15 mouse cellular contexts compared by ENCODE assay signal in the genomic region with DNA sequence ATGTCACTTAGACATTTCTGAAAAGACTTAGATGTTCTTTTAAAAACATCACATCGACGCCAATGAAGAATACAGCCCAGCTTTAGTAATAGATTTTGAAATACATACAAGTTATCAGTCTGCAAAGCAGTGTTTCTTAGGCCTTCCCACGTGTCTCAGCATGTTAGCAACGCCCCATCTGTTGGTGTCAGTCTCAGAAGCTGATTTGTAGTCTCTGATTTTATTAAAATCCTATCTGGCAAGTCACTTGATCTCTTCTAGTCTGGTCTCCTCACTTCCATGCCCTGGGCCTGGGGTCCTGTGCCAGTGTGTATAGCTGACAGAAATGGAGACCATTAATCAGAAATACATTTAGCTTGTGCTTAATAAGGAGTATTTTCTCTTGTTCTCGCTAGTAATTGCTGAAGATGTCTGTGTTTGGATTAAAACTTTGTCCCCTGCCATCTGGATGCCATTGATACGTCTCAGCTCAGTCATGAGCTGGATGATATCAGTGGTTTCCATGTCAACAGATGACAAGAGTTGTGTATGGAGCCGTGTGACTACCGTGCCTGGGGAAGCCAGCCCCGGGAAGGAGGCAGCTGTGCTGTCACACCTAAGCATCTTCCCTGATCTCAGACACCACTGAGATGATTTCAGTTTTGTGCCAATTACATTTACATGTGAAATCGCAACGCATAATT. TPM values are rescaled to one million over a fixed set of nuclear protein-coding genes. Genes with fewer than 3 reads are reported as not detected.
DNase-seq lines count a peak whose midpoint lies in the region; ATAC-seq and TF ChIP-seq lines count a peak whose summit lies in the region.
"Had no signal": no experiment of that assay in that cellular context is flagged by ENCODE, and none has a peak within 500 bp of the region (broad histone marks: within the 10 kb centered on the region; RNA-seq: fewer than 3 reads in every experiment).

No protein-coding gene starts in this region.

- no peak overlapping the region for H3K9ac ChIP-seq in limb, embryonic 14.5 days (ENCODE audit: low read depth, low read length, severe bottlenecking)
- H3K9ac ChIP-seq in hindbrain, embryonic 16.5 days (ENCODE audit: low read depth, low read length) = no peak overlapping the region
- no peak overlapping the region for H3K9ac ChIP-seq in midbrain, embryonic 16.5 days (ENCODE audit: low read depth, low read length)
- H3K9ac ChIP-seq: lung, embryonic 15.5 days had no signal

- WGBS in limb, embryonic 14.5 days = 67% methylated on average over 11 of the region's 11 CpGs
- WGBS in limb, embryonic 10.5 days = 82% methylated on average over 11 of the region's 11 CpGs
- WGBS in hindbrain, embryonic 16.5 days = 42% methylated on average over 11 of the region's 11 CpGs
- 44% methylated on average over 11 of the region's 11 CpGs for WGBS in midbrain, embryonic 16.5 days

- no peak for ATAC-seq in limb, embryonic 14.5 days (ENCODE audit: low FRiP score, low read depth)
- ATAC-seq in hindbrain, embryonic 16.5 days = peak; percentile 65
- peak; percentile 71; the same call in 1 of the 2 replicates for ATAC-seq in midbrain, embryonic 16.5 days
- ATAC-seq: CD4-positive, CD25-positive, alpha-beta regulatory T cell, adult 4 months had no signal

- no peak overlapping the region for H3K4me2 ChIP-seq in limb, embryonic 14.5 days (replicated peaks; ENCODE audit: low read depth, low read length, severe bottlenecking)
- H3K4me2 ChIP-seq in hindbrain, embryonic 16.5 days (ENCODE audit: low read length) = no peak overlapping the region
- no peak overlapping the region for H3K4me2 ChIP-seq in midbrain, embryonic 16.5 days (ENCODE audit: low read length)
- H3K4me2 ChIP-seq: liver, embryonic 11.5 days; lung, embryonic 15.5 days had no signal

- TF ChIP-seq POLR2A in limb, embryonic 14.5 days (IDR thresholded peaks at IDR 0.05; ENCODE audit: borderline replicate concordance, extremely low read depth, insufficient read depth, insufficient read length) = no peak
- no peak for TF ChIP-seq POLR2A in cortical plate, adult 2 months (IDR thresholded peaks at IDR 0.05; ENCODE audit: extremely low read depth, insufficient read depth, low read length)

- H3K4me1 ChIP-seq in limb, embryonic 14.5 days (ENCODE audit: control insufficient read depth, insufficient read depth, low read length) = peaks cover 10% of the 10 kb centered on the region; the same call in 1 of the 2 replicates
- peaks cover 18% of the 10 kb centered on the region for H3K4me1 ChIP-seq in limb, embryonic 10.5 days
- H3K4me1 ChIP-seq in cortical plate, adult 2 months (ENCODE audit: control insufficient read depth, insufficient read depth, low read length) = no peaks in the 10 kb centered on the region
- H3K4me1 ChIP-seq in hindbrain, embryonic 16.5 days (ENCODE audit: control insufficient read depth, insufficient read depth, low read depth, low read length) = peaks cover 15% of the 10 kb centered on the region
- peaks cover 10% of the 10 kb centered on the region for H3K4me1 ChIP-seq in midbrain, embryonic 16.5 days (ENCODE audit: control insufficient read depth, insufficient read depth, low read length)

- no peak overlapping the region for H3K4me3 ChIP-seq in limb, embryonic 14.5 days (replicated peaks; ENCODE audit: low read length)
- H3K4me3 ChIP-seq in limb, embryonic 10.5 days = no peak overlapping the region
- H3K4me3 ChIP-seq in cortical plate, adult 2 months (ENCODE audit: insufficient read depth, low read length) = no peak overlapping the region
- H3K4me3 ChIP-seq in hindbrain, embryonic 16.5 days (ENCODE audit: low read length) = no peak overlapping the region
- no peak overlapping the region for H3K4me3 ChIP-seq in midbrain, embryonic 16.5 days (ENCODE audit: low read depth, low read length)
- H3K4me3 ChIP-seq: heart, adult 2 months; lung, embryonic 15.5 days had no signal

- H3K9me3 ChIP-seq in limb, embryonic 14.5 days (ENCODE audit: control insufficient read depth, low read length) = no peaks in the 10 kb centered on the region
- H3K9me3 ChIP-seq in limb, embryonic 10.5 days (replicated peaks) = no peaks in the 10 kb centered on the region
- no peaks in the 10 kb centered on the region for H3K9me3 ChIP-seq in hindbrain, embryonic 16.5 days (ENCODE audit: control insufficient read depth, low read length)
- no peaks in the 10 kb centered on the region for H3K9me3 ChIP-seq in midbrain, embryonic 16.5 days (replicated peaks; ENCODE audit: control insufficient read depth, low read length, poor library complexity, severe bottlenecking)
- H3K9me3 ChIP-seq: lung, embryonic 15.5 days had no signal

- H3K36me3 ChIP-seq in limb, embryonic 14.5 days (ENCODE audit: control insufficient read depth, insufficient read depth, low read length) = no peaks in the 10 kb centered on the region
- no peaks in the 10 kb centered on the region for H3K36me3 ChIP-seq in limb, embryonic 10.5 days
- no peaks in the 10 kb centered on the region for H3K36me3 ChIP-seq in hindbrain, embryonic 16.5 days (ENCODE audit: control insufficient read depth, insufficient read depth, low read length)
- H3K36me3 ChIP-seq in midbrain, embryonic 16.5 days (ENCODE audit: control insufficient read depth, insufficient read depth, low read length) = peaks cover 3% of the 10 kb centered on the region; the same call in 1 of the 2 replicates
- H3K36me3 ChIP-seq: lung, embryonic 15.5 days had no signal

- no peak for TF ChIP-seq CTCF in cortical plate, adult 2 months (IDR thresholded peaks at IDR 0.05; ENCODE audit: extremely low read depth, insufficient read depth, low read length)

- H3K27ac ChIP-seq in limb, embryonic 14.5 days (replicated peaks; ENCODE audit: low read depth, low read length) = no peak overlapping the region
- no peak overlapping the region for H3K27ac ChIP-seq in limb, embryonic 10.5 days
- H3K27ac ChIP-seq in cortical plate, adult 2 months (ENCODE audit: insufficient read depth, low read length) = 0 out of 2 replicates have a peak overlapping the region, but pooled peaks have one; percentile 5
- H3K27ac ChIP-seq in hindbrain, embryonic 16.5 days (ENCODE audit: low read depth, low read length) = peak overlapping the region; percentile 57
- H3K27ac ChIP-seq in midbrain, embryonic 16.5 days (ENCODE audit: low read length) = peak overlapping the region; percentile 29
- H3K27ac ChIP-seq: heart, adult 2 months; lung, embryonic 15.5 days had no signal

- DNase-seq in limb, embryonic 14.5 days (ENCODE audit: low spot score) = peak; percentile 11
- no peak for DNase-seq in limb, embryonic 10.5 days (ENCODE audit: low spot score)
- DNase-seq in c-Kit-positive CD71-positive TER-119-positive erythroid progenitor cells, embryonic 14.5 days (ENCODE audit: low spot score) = no peak
- no peak for DNase-seq in cerebellum, adult 9-11 months
- DNase-seq: adrenal gland, postnatal 36 days; cerebellum, adult 11 months; heart, adult 2 months; kidney, adult 11 months; kidney, postnatal 36 days had no signal

- H3K27me3 ChIP-seq in limb, embryonic 14.5 days (ENCODE audit: control insufficient read depth, insufficient read depth, low read length) = no peaks in the 10 kb centered on the region
- no peaks in the 10 kb centered on the region for H3K27me3 ChIP-seq in limb, embryonic 10.5 days (ENCODE audit: low read depth, poor library complexity, severe bottlenecking)
- no peaks in the 10 kb centered on the region for H3K27me3 ChIP-seq in hindbrain, embryonic 16.5 days (replicated peaks; ENCODE audit: control insufficient read depth, insufficient read depth, low read length)
- H3K27me3 ChIP-seq in midbrain, embryonic 16.5 days (ENCODE audit: control insufficient read depth, insufficient read depth, low read depth, low read length) = no peaks in the 10 kb centered on the region
- H3K27me3 ChIP-seq: lung, embryonic 15.5 days had no signal

RNA-seq across cellular contexts. Expression of a gene that starts 54.7 kb away (rescaled TPM):
- polyA plus RNA-seq in limb, embryonic 14.5 days (2012; rRNA removed) = 29.3 and 31.8 TPM in 2 replicates
- polyA plus RNA-seq in limb, embryonic 14.5 days (2014; fragmentation: Nextera tagmentation; extraction: Ambion mirVana) = 10.8 and 14.7 TPM in 2 replicates
- 15.4 and 17.5 TPM in 2 replicates for polyA plus RNA-seq in limb, embryonic 10.5 days (2016; fragmentation: Nextera tagmentation; extraction: Ambion mirVana)
- polyA plus RNA-seq in cortical plate, adult 2 months (2012; rRNA removed) = 111 and 118 TPM in 2 replicates
- polyA plus RNA-seq in hindbrain, embryonic 16.5 days (2015; fragmentation: Nextera tagmentation; extraction: Ambion mirVana) = 25.2 and 32.4 TPM in 2 replicates
- polyA plus RNA-seq in midbrain, embryonic 16.5 days (2015; fragmentation: Nextera tagmentation; extraction: Ambion mirVana) = 35.0 and 35.7 TPM in 2 replicates

Comparison
In these comparisons a context has a peak if more than half of its experiments do, and no peak if none do; other contexts are left out.
1. H3K27ac ChIP-seq: peak in cortical plate, adult 2 months (single experiment), hindbrain, embryonic 16.5 days (single experiment) and midbrain, embryonic 16.5 days (single experiment); none in limb, embryonic 14.5 days (single experiment) and limb, embryonic 10.5 days (single experiment).